Mouse (Mus musculus) neural tube, embryonic 12.5 days (tissue): ENCODE data around the gene Aimp1. TPM values are rescaled to one million over a fixed set of nuclear protein-coding genes. Genes with fewer than 3 reads are reported as not detected.

Experiments used
- ATAC-seq: fragments of 200-750 bp; cut with Nextera tagmentation; 2 replicates; pipeline ENCODE4 v1.8.0; 2017; ENCODE audit warnings: low read depth, mild to moderate bottlenecking, moderate TSS enrichment, moderate library complexity; ENCODE audit not compliant: low FRiP score
- H3K27ac ChIP-seq: fragments of 300-500 bp; sonication (generic); 2 replicates; pipeline ENCODE4 v1.5.1; 2016
- H3K27me3 ChIP-seq: fragments of 300-500 bp; sonication (generic); replicated peaks from 2 replicates; pipeline ENCODE4 v1.6.1; 2016; ENCODE audit warnings: mild to moderate bottlenecking
- H3K36me3 ChIP-seq: fragments of 300-500 bp; sonication (generic); 2 replicates; pipeline ENCODE4 v1.6.1; 2016; ENCODE audit warnings: mild to moderate bottlenecking
- H3K4me1 ChIP-seq: fragments of 300-500 bp; sonication (generic); 2 replicates; pipeline ENCODE4 v1.6.1; 2016
- H3K4me2 ChIP-seq: fragments of 300-500 bp; sonication (generic); replicated peaks from 2 replicates; pipeline ENCODE4 v1.6.1; 2016; ENCODE audit warnings: mild to moderate bottlenecking
- H3K4me3 ChIP-seq: fragments of 300-500 bp; sonication (generic); 2 replicates; pipeline ENCODE4 v1.5.1; 2016
- H3K9ac ChIP-seq: fragments of 300-500 bp; sonication (generic); 2 replicates; pipeline ENCODE4 v1.6.1; 2016; ENCODE audit warnings: mild to moderate bottlenecking
- H3K9me3 ChIP-seq: fragments of 300-500 bp; sonication (generic); 2 replicates; pipeline ENCODE4 v1.6.1; 2016; ENCODE audit warnings: mild to moderate bottlenecking
- WGBS: fragments of 180-500 bp; shearing (Covaris S2); methylation state at CpG from one replicate; pipeline ENCODE4 v1.1.7; 2016; 5-methylcytosine and 5-hydroxymethylcytosine counted together
- polyA plus RNA-seq: library from polyadenylated mRNA; unstranded; fragments of >200 nt; fragmentation: Nextera tagmentation; extraction: Ambion mirVana; gene quantifications from 2 replicates; pipeline ENCODE4 v1.2.1, GENCODE M21; 2016

Gene Aimp1
- polyA plus RNA-seq, 1 experiment from 2014 or later: 67.2 TPM

- Histone ChIP-seq H3K9ac (no peak overlapping the region), H3K4me1 (no peaks in the 10 kb centered on the region), H3K27ac (no peak overlapping the region), H3K27me3 (no peaks in the 10 kb centered on the region), H3K36me3 (no peaks in the 10 kb centered on the region), H3K9me3 (no peaks in the 10 kb centered on the region), H3K4me2 (no peak overlapping the region), H3K4me3 (no peak overlapping the region)
- ATAC-seq: no peak
- WGBS: 88% methylated on average over 5 of the region's 5 CpGs
Observed at GRCm38 (mm10) chr3:132650191-132650590, 34.0 kb downstream of the Aimp1 start.

GRCm38 (mm10) chr3:132649368-132649767, 34.8 kb downstream of the Aimp1 start:
- Histone ChIP-seq H3K4me3 (no peak overlapping the region), H3K27me3 (no peaks in the 10 kb centered on the region), H3K9ac (no peak overlapping the region), H3K4me1 (no peaks in the 10 kb centered on the region), H3K4me2 (no peak overlapping the region), H3K36me3 (no peaks in the 10 kb centered on the region), H3K27ac (no peak overlapping the region), H3K9me3 (no peaks in the 10 kb centered on the region)
- WGBS: 90% methylated on average over 7 of the region's 7 CpGs
- ATAC-seq: no peak

DNA sequence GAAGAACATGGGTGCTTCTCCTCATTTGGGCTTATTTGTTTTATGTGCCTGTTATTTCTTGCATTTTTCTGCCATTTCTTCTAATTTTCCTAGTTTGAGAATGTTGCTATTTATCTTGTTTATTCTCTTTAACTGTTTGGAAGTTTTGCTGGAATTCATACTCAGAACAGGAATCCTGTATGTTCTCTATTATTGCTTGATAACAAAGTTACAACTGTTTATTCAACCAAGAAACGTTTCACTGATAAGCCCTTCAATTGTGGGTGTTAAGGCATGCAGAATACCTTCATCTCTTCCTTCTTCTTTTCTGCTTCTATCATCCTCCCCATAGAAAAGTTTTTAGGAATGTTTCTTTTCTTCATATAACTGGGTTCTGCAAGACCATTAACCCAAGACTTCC, 37.4 kb downstream of the Aimp1 start:
- ATAC-seq: no peak
- Histone ChIP-seq H3K4me2 (no peak overlapping the region), H3K9ac (no peak overlapping the region), H3K36me3 (no peaks in the 10 kb centered on the region), H3K27ac (no peak overlapping the region), H3K9me3 (no peaks in the 10 kb centered on the region), H3K4me1 (no peaks in the 10 kb centered on the region), H3K27me3 (no peaks in the 10 kb centered on the region), H3K4me3 (no peak overlapping the region)
- WGBS: 56% methylated on average over 1 of the region's 1 CpGs

- H3K4me1 ChIP-seq: no peaks in the 10 kb centered on the region
- 87% methylated on average over 4 of the region's 4 CpGs for WGBS
- H3K27ac ChIP-seq: no peak overlapping the region
Observed at GRCm38 (mm10) chr3:132644071-132644470, 40.1 kb downstream of the Aimp1 start.

GRCm38 (mm10) chr3:132637080-132637479, 47.1 kb downstream of the Aimp1 start:
- no peak overlapping the region for H3K9ac ChIP-seq
- WGBS: 93% methylated on average over 3 of the region's 3 CpGs
- no peak for ATAC-seq

More at GRCm38 (mm10) chr3:132644071-132644470, 40.1 kb downstream of the Aimp1 start:
- no peak overlapping the region for H3K4me3 ChIP-seq
- no peaks in the 10 kb centered on the region for H3K36me3 ChIP-seq
- H3K4me2 ChIP-seq: no peak overlapping the region
- ATAC-seq: no peak
- H3K9me3 ChIP-seq: no peaks in the 10 kb centered on the region
- H3K27me3 ChIP-seq: no peaks in the 10 kb centered on the region
- no peak overlapping the region for H3K9ac ChIP-seq

GRCm38 (mm10) chr3:132633261-132633660, 50.9 kb downstream of the Aimp1 start:
- Histone ChIP-seq H3K9me3 (no peaks in the 10 kb centered on the region), H3K9ac (no peak overlapping the region), H3K4me3 (no peak overlapping the region), H3K4me1 (no peaks in the 10 kb centered on the region), H3K27me3 (no peaks in the 10 kb centered on the region), H3K36me3 (no peaks in the 10 kb centered on the region), H3K27ac (no peak overlapping the region), H3K4me2 (no peak overlapping the region)
- 76% methylated on average over 2 of the region's 2 CpGs for WGBS
- no peak for ATAC-seq

More at GRCm38 (mm10) chr3:132637080-132637479, 47.1 kb downstream of the Aimp1 start:
- H3K36me3 ChIP-seq: no peaks in the 10 kb centered on the region
- no peaks in the 10 kb centered on the region for H3K9me3 ChIP-seq
- H3K4me1 ChIP-seq: no peaks in the 10 kb centered on the region
- no peaks in the 10 kb centered on the region for H3K27me3 ChIP-seq
- H3K27ac ChIP-seq: no peak overlapping the region
- no peak overlapping the region for H3K4me3 ChIP-seq
- H3K4me2 ChIP-seq: no peak overlapping the region

DNA sequence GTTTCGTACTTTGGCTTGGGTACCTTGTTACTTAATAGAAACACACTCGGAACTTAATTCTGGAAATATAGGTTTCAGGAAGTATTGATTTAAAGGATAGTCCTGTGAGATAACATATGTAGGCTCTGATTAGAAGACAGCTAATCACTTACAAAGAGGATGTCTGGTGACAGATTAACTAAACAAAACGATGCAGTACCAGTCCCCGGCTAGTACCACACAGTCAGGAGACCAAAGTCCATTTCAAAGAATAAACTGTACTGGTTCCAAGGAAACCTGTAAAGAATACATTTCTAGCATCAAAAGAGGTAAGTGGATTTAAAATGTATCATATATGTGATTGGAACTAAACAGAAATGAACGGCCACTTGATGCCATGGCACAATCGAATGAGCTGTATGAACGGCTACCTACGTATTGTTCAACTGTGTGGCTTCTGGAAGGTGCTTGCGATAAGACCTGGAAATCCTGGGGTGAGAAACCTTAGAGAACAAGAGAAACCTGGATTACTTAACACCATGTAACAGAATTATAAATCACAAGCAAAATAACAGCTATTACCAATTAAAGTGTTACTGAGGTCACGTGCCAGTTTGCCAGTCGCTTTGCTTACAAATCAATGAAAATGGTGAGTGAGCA, 54.5 kb downstream of the Aimp1 start, which contains the start of gene Gimd1:
Gene Gimd1, plus strand, starts transcription at position 220 of the 639 bp plus-strand sequence.
- no peaks in the 10 kb centered on the region for H3K4me1 ChIP-seq
- no peak within 1 kb of the TSS for H3K4me2 ChIP-seq
- H3K9me3 ChIP-seq: no peaks in the 10 kb centered on the region
- no peak within 1 kb of the TSS for H3K27ac ChIP-seq
- H3K36me3 ChIP-seq: no peaks in the 10 kb centered on the region
- H3K4me3 ChIP-seq: no peak within 1 kb of the TSS
- ATAC-seq: no peak
- no peak within 1 kb of the TSS for H3K9ac ChIP-seq
- no peaks in the 10 kb centered on the region for H3K27me3 ChIP-seq
- WGBS: 92% methylated on average over 11 of the region's 11 CpGs

- Histone ChIP-seq H3K4me2 (no peak overlapping the region), H3K9ac (no peak overlapping the region), H3K27me3 (no peaks in the 10 kb centered on the region), H3K4me3 (no peak overlapping the region), H3K9me3 (no peaks in the 10 kb centered on the region), H3K36me3 (no peaks in the 10 kb centered on the region), H3K27ac (no peak overlapping the region), H3K4me1 (no peaks in the 10 kb centered on the region)
- 58% methylated on average over 8 of the region's 8 CpGs for WGBS
- ATAC-seq: no peak
Observed at GRCm38 (mm10) chr3:132628741-132629140, 55.4 kb downstream of the Aimp1 start.

Other genes with a start within 250 kb of the Aimp1 start
- not detected in 2 replicates for gene Gimd1, start 54.5 kb downstream of the Aimp1 start, polyA plus RNA-seq
- 29.9 and 31.5 TPM in 2 replicates for gene Tbck, start 226 bp downstream of the Aimp1 start, polyA plus RNA-seq